Mouse (Mus musculus): ENCODE measurements at regions not wholly inside any gene's neighbourhood (a gene's known extent, or its start where the extent isn't known, plus 50 kb on each side); places are given as distances from the start of the nearest gene placed in this dataset.

DNA sequence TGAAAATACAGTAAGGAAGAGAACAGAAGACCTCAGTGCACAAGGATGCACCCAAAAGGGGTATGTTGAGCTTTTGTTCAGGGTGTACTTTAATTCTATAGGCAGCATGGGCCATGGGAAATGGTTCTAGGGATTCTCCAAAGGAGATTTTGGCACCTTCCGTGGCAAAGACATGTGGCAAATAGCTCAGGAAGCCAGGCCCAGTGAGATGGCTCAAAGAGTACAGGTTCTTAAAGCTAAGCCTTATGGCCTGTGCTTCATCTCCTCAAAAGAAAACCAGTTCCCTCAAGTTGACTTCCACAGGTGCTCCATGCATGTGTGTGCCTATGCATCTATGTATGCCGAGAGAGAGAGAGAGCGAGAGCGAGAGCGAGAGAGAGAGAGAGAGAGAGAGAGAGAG lies 112.1 kb downstream of the 3110018I06Rik start:
- no peaks in the 10 kb centered on the region for H3K4me1 ChIP-seq
- ATAC-seq: no peak
- H3K27me3 ChIP-seq: no peaks in the 10 kb centered on the region
- no peaks in the 10 kb centered on the region for H3K9me3 ChIP-seq (replicated peaks)
- no peak overlapping the region for H3K4me3 ChIP-seq
- H3K4me2 ChIP-seq: no peak overlapping the region
- WGBS: 93% methylated on average over 5 of the region's 5 CpGs
- H3K36me3 ChIP-seq (ENCODE audit: poor library complexity, severe bottlenecking): no peaks in the 10 kb centered on the region
- H3K27ac ChIP-seq: no peak overlapping the region
- H3K9ac ChIP-seq: no peak overlapping the region

DNA sequence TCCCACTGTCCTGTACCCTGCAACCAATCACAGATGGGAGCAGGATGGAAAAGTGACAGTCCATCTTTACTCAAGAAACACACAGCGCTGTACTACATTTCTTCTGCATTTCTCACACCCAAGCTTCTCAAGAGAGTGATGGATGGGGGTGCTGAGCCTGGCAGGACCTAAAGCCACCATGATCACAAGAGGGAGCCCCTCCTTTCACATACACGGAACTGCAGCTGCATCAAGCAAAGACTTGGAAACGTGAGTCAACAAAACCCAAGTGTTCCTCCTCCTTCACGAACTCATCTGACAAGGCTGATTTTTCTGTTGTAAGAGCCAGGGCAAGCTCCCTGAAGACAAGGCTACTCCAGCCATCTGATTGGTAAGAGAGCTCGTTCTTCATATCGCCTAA lies 120.5 kb downstream of the 3110018I06Rik start:
- H3K9me3 ChIP-seq (replicated peaks): peaks cover 5% of the 10 kb centered on the region; the same call in 1 of the 2 replicates
- WGBS: 86% methylated on average over 6 of the region's 6 CpGs
- H3K4me1 ChIP-seq: no peaks in the 10 kb centered on the region
- no peak overlapping the region for H3K9ac ChIP-seq
- no peaks in the 10 kb centered on the region for H3K27me3 ChIP-seq
- no peak for ATAC-seq
- H3K27ac ChIP-seq: no peak overlapping the region
- H3K4me2 ChIP-seq: no peak overlapping the region
- no peaks in the 10 kb centered on the region for H3K36me3 ChIP-seq (ENCODE audit: poor library complexity, severe bottlenecking)
- no peak overlapping the region for H3K4me3 ChIP-seq

DNA sequence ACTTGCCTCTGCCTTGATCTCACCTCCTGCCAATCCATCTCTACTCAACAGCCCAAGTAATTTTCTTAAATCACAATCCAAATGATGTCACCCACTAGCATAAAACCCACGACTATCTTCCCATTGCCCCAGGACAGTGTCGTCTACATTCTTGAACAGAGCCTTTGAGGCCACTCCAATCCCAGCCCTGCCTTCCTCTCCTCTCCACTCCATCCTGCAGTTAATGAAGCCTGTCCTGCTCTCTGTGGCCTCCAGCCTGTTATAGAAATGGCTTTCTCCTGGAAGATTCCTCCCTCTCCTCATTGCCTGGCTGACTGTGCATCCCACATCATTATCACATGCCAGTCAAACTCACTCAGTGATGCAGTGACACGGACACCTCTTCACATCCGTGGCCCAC lies 121.6 kb downstream of the 3110018I06Rik start:
- Histone ChIP-seq H3K36me3 (ENCODE audit: poor library complexity, severe bottlenecking) (no peaks in the 10 kb centered on the region), H3K9ac (no peak overlapping the region), H3K9me3 (replicated peaks) (peaks cover 5% of the 10 kb centered on the region; the same call in 1 of the 2 replicates)

DNA sequence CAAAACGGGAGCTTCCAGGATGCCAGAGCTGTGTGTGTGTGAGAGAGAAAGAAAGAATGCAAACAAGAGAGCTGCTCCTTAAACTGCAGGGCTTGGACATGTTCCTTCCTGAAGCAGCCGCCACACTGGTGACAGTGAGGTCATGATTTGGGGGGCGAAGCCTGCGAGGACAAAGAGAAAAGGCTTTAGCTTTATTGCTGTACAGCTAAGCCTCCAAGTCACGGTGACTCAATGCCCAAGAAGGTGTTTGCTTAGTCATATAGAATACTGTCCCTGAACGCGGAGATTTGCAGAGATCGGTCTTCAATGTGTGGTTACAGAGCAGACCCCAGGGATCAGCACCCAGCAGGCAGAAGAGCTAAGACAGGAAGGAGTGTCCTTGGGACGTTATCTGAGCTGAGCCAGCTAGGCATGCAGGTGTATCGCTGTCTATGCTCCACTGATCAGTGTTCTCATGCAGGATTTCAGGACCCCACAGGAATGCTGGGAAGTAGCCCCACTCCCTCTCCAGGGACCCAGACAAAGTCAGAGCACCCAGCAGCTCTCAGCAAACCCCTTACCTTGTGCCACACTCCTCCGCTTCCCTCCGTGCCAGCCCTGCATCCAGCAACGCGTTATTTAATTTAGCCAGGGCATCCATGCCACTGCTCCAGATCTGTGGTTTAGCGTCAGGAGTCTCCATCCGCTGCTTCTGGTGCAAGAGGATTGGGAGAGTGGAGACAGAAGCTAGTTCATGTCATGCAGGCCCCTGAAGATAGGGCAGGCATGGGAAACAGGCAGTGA lies 129.0 kb downstream of the 3110018I06Rik start:
- Histone ChIP-seq H3K4me3 (no peak overlapping the region), H3K27ac (no peak overlapping the region), H3K9ac (no peak overlapping the region), H3K27me3 (no peaks in the 10 kb centered on the region), H3K36me3 (ENCODE audit: poor library complexity, severe bottlenecking) (no peaks in the 10 kb centered on the region), H3K4me2 (no peak overlapping the region), H3K4me1 (peaks cover 8% of the 10 kb centered on the region; the same call in 1 of the 2 replicates), H3K9me3 (replicated peaks) (no peaks in the 10 kb centered on the region)
- WGBS: 76% methylated on average over 16 of the region's 16 CpGs
- no peak for ATAC-seq

More for the DNA sequence above, 121.6 kb downstream of the 3110018I06Rik start:
- H3K27me3 ChIP-seq: no peaks in the 10 kb centered on the region
- no peak for ATAC-seq
- no peak overlapping the region for H3K4me2 ChIP-seq
- no peak overlapping the region for H3K4me3 ChIP-seq
- H3K27ac ChIP-seq: no peak overlapping the region
- 84% methylated on average over 4 of the region's 4 CpGs for WGBS
- no peaks in the 10 kb centered on the region for H3K4me1 ChIP-seq

DNA sequence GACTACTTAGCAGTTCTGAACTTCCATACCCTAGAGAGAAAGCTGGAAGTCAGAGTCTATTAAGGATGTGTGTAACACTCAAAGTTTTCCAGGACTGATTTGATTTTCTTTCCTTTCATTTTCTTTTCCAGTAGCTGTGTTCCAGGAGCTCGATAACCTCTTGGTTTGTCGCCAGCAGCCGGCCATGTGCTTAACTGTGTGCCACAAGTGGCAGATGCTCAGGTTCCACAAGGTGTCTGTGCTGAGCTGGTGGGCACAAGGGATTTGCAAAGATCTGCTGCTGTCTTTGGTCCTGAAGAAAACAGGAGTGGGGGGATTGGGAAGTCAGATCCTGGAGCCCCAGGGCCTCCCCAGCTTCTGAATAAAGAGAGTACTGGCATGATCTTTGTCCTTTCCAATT lies 136.0 kb downstream of the 3110018I06Rik start:
- Histone ChIP-seq H3K9ac (no peak overlapping the region), H3K27ac (no peak overlapping the region), H3K27me3 (no peaks in the 10 kb centered on the region), H3K4me2 (no peak overlapping the region), H3K9me3 (replicated peaks) (no peaks in the 10 kb centered on the region), H3K36me3 (ENCODE audit: poor library complexity, severe bottlenecking) (no peaks in the 10 kb centered on the region), H3K4me3 (no peak overlapping the region), H3K4me1 (peaks cover 8% of the 10 kb centered on the region; the same call in 1 of the 2 replicates)
- ATAC-seq: no peak
- WGBS: 69% methylated on average over 3 of the region's 3 CpGs

DNA sequence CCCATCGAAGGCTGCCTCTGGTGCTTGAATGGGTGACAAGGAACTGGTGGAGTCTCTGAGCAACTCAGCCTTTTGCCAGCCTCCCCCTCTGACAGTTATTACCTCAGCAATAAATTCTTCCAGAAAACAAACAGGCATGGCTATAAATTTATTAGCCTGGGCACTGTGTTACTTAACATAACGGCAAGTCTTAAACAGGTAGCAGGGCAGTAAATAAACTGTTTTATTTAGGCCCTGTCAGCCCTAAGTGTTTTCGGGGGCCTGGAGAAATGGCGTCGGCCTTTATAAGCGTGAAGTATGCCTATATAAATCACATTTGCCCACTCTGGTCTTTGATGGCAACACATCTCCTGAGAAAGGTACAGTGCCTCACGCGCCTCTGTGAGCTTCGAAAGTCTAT lies 159.6 kb downstream of the 3110018I06Rik start:
- no peaks in the 10 kb centered on the region for H3K27me3 ChIP-seq
- H3K4me2 ChIP-seq: no peak overlapping the region
- no peaks in the 10 kb centered on the region for H3K9me3 ChIP-seq (replicated peaks)
- H3K4me1 ChIP-seq: no peaks in the 10 kb centered on the region
- ATAC-seq: no peak
- H3K4me3 ChIP-seq: no peak overlapping the region
- no peak overlapping the region for H3K27ac ChIP-seq
- no peaks in the 10 kb centered on the region for H3K36me3 ChIP-seq (ENCODE audit: poor library complexity, severe bottlenecking)
- H3K9ac ChIP-seq: no peak overlapping the region
- WGBS: 95% methylated on average over 9 of the region's 9 CpGs

DNA sequence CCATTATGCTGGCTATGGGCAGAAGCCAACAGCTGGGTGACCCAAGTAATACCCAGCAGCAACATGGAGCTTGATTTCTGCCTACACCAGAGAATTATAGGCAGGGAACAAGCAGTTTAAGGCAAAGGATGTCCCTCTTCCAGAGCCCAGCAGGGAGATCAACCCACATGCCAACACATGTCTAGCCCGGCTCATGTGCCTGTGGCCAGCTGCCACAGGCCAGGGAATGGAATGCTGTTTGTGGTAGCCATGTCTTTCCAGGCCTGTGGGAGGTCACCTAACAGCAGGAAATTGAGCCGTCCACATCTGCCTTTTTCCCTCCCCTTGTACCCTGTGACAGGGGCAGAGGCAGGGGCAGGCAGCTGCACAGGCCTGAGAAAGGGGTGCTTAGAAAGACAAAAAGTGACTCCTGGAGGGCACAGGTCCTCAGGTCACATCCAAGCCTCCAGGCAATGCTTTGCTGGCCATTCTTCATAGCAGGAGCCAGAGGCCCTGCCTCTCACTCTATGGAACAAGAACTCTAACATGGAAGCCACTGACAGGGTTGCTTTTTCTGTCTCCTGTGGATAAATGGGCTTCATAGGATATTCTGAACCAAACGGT lies 163.8 kb downstream of the 3110018I06Rik start:
- Histone ChIP-seq H3K4me2 (no peak overlapping the region), H3K9me3 (replicated peaks) (no peaks in the 10 kb centered on the region), H3K27me3 (no peaks in the 10 kb centered on the region), H3K4me1 (0 out of 2 replicates have a peak, but pooled peaks cover 5% of the 10 kb centered on the region), H3K9ac (no peak overlapping the region), H3K4me3 (no peak overlapping the region), H3K27ac (no peak overlapping the region; the same call in 1 of the 2 replicates), H3K36me3 (ENCODE audit: poor library complexity, severe bottlenecking) (no peaks in the 10 kb centered on the region)
- 50% methylated on average over 3 of the region's 3 CpGs for WGBS
- no peak for ATAC-seq

DNA sequence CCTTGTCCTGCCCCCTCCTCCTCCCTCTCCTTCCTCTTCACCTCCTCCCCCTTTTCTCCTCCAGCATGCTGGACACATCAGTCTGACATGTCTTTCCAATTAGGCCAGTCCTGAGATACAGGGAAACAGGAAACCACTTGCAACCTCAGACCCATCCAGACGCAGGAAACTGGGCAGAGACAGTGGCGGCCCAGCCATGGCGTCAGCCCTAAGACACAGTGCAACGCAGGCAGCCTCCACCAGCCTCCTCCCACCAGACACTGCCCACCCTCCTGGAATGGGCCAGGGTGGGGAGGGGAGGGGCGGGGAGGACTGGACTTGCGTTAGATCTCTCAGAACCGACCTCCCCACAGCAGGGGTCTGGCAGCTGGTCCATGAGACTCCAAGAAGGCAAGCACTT lies 164.7 kb downstream of the 3110018I06Rik start:
- no peak overlapping the region for H3K4me3 ChIP-seq
- H3K4me2 ChIP-seq: no peak overlapping the region
- H3K27me3 ChIP-seq: no peaks in the 10 kb centered on the region
- no peaks in the 10 kb centered on the region for H3K9me3 ChIP-seq (replicated peaks)
- no peak for ATAC-seq
- peaks cover 7% of the 10 kb centered on the region for H3K4me1 ChIP-seq
- no peaks in the 10 kb centered on the region for H3K36me3 ChIP-seq (ENCODE audit: poor library complexity, severe bottlenecking)
- H3K27ac ChIP-seq: no peak overlapping the region
- 46% methylated on average over 7 of the region's 7 CpGs for WGBS
- H3K9ac ChIP-seq: no peak overlapping the region

DNA sequence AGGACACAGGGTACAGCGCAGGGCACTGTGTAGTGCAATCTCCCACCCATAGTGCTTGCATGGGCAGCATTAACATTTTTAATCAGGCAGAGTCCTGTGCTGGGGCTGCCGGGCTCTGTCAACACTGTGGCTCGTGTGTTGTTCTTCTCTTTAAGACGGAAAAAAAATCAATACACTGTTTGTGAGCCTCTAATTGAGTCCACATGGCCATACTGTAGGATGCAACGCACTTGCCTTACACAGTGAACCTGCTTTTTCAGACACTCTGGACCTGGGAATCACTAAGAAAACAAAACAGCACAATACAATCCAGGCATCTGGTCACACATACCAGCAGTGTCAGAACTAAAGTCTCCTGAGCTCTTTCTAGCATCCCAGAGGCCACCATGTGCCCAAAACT lies 168.4 kb downstream of the 3110018I06Rik start:
- 66% methylated on average over 5 of the region's 5 CpGs for WGBS
- Histone ChIP-seq H3K9ac (no peak overlapping the region), H3K9me3 (replicated peaks) (no peaks in the 10 kb centered on the region), H3K36me3 (ENCODE audit: poor library complexity, severe bottlenecking) (no peaks in the 10 kb centered on the region), H3K4me3 (no peak overlapping the region), H3K4me1 (peaks cover 18% of the 10 kb centered on the region), H3K4me2 (no peak overlapping the region), H3K27ac (no peak overlapping the region), H3K27me3 (no peaks in the 10 kb centered on the region)
- no peak for ATAC-seq

DNA sequence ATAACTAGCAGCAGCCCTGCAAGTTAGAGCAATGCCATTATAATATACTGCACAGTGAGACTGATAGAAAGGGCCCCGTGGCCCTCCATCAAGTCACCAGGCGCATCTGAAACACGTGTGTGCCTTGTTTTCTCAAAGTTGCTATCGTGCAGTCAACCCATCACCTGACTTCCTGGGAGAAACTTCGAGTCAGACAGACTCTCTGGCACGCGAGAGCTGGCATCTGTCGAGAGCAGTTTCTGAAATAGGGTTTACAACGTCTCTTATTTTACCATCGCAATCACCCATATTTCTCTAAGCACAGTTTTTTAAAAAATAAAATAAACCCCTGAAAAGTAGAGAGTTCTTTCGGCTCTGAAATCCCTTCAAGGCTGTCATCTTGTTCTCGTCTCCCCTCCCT lies 169.8 kb downstream of the 3110018I06Rik start:
- ATAC-seq: no peak
- H3K27me3 ChIP-seq: no peaks in the 10 kb centered on the region
- peaks cover 23% of the 10 kb centered on the region for H3K4me1 ChIP-seq
- no peak overlapping the region for H3K27ac ChIP-seq
- 67% methylated on average over 12 of the region's 12 CpGs for WGBS
- H3K4me2 ChIP-seq: no peak overlapping the region
- H3K9me3 ChIP-seq (replicated peaks): no peaks in the 10 kb centered on the region
- H3K4me3 ChIP-seq: no peak overlapping the region
- H3K9ac ChIP-seq: no peak overlapping the region
- H3K36me3 ChIP-seq (ENCODE audit: poor library complexity, severe bottlenecking): no peaks in the 10 kb centered on the region

DNA sequence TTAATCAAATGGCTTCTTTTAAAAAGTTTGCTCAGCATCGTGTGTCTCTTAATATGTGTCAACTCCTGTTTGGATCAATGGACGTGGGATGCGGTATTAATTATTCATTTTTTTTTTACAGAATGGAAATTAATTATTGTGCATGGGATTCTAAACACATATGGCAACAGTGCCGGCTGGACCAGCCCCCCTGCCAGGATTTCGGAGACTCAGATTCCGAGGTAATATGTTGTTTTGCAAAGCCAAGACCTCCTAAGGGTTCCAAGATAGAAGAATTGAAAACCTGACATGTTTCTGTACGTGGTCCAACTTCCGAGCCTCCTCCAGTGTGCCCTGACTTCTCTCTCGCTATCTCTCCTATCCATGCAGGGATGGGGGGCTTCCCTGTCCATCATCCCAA lies 170.4 kb downstream of the 3110018I06Rik start:
- Histone ChIP-seq H3K36me3 (ENCODE audit: poor library complexity, severe bottlenecking) (no peaks in the 10 kb centered on the region), H3K27me3 (no peaks in the 10 kb centered on the region), H3K4me3 (no peak overlapping the region), H3K27ac (no peak overlapping the region), H3K9ac (no peak overlapping the region), H3K9me3 (replicated peaks) (no peaks in the 10 kb centered on the region), H3K4me2 (no peak overlapping the region), H3K4me1 (peaks cover 23% of the 10 kb centered on the region)
- 26% methylated on average over 9 of the region's 9 CpGs for WGBS
- no peak for ATAC-seq

DNA sequence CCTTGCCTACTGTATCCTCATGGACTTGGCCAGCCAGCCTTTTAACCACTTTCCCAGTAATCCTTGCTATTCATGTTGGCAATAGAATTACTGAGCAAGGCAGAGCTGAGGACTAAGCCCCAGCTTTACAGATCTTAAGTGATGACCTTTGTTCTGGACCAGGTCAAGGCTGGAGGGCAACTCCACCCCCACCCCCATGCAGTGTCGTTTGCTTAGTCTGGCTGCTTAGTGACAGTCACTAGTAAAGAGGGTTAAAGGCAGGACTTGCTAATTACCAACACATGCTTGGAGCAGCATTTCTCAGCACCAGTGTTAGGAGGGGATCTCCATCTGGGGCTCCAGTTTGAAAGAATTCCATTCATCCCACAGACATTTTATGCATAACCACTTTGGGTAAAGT lies 174.2 kb downstream of the 3110018I06Rik start:
- Histone ChIP-seq H3K4me3 (no peak overlapping the region), H3K27ac (no peak overlapping the region), H3K27me3 (no peaks in the 10 kb centered on the region), H3K9ac (no peak overlapping the region), H3K4me1 (peaks cover 18% of the 10 kb centered on the region), H3K4me2 (no peak overlapping the region), H3K36me3 (ENCODE audit: poor library complexity, severe bottlenecking) (no peaks in the 10 kb centered on the region), H3K9me3 (replicated peaks) (no peaks in the 10 kb centered on the region)
- WGBS: 0% methylated on average over 1 of the region's 1 CpGs
- ATAC-seq: no peak
